ENCODE assay signal across 8 mouse cellular contexts in the genomic region with DNA sequence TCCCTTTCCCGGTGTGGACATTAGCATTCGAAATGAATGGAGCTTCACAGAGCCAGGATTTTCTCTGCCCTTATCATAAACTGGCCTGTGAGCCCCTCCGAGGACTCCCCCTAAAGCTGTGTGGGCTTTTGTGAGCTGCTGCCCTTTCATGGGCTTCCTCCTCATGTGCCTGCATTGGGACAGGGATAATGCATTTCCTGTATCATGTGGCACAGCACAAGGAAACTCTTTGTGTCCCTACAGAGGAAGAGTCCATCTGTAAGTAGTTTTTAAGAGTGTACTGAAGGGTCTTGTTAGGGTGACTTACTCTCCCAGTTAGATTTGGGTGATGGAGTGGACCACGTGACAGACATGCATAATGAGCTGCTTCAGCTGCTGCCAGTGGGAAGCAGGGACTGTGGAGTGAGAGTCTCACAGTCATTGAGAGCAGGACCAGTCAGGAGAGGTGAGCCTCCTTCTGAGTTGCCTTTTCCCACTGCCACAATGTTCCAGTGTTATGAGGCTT. TPM values are rescaled to one million over a fixed set of nuclear protein-coding genes. Genes with fewer than 3 reads are reported as not detected.
DNase-seq lines count a peak whose midpoint lies in the region; ATAC-seq and TF ChIP-seq lines count a peak whose summit lies in the region.

No protein-coding gene starts in this region.

- no peak for TF ChIP-seq CTCF in layer of hippocampus, adult 2 months (conservative IDR thresholded peaks at IDR 0.05)

- no peak overlapping the region for H3K4me3 ChIP-seq in layer of hippocampus, adult 2 months
- no peak overlapping the region for H3K4me3 ChIP-seq in embryonic facial prominence, embryonic 14.5 days (ENCODE audit: low read depth, low read length)
- H3K4me3 ChIP-seq in neural tube, embryonic 14.5 days (ENCODE audit: low read depth, low read length): no peak overlapping the region
- H3K4me3 ChIP-seq in heart, embryonic 11.5 days (ENCODE audit: low read depth, low read length): no peak overlapping the region

- H3K27me3 ChIP-seq in embryonic facial prominence, embryonic 14.5 days (replicated peaks; ENCODE audit: control insufficient read depth, insufficient read depth, low read length): no peaks in the 10 kb centered on the region
- H3K27me3 ChIP-seq in neural tube, embryonic 14.5 days (ENCODE audit: control insufficient read depth, insufficient read depth, low read length): no peaks in the 10 kb centered on the region
- no peaks in the 10 kb centered on the region for H3K27me3 ChIP-seq in heart, embryonic 11.5 days (ENCODE audit: control insufficient read depth, insufficient read depth, low read length)

- peaks cover 16% of the 10 kb centered on the region; the same call in 1 of the 2 replicates for H3K4me1 ChIP-seq in embryonic facial prominence, embryonic 14.5 days (ENCODE audit: control insufficient read depth, insufficient read depth, low read length)
- H3K4me1 ChIP-seq in neural tube, embryonic 14.5 days (ENCODE audit: control insufficient read depth, insufficient read depth, low read length): peaks cover 14% of the 10 kb centered on the region
- H3K4me1 ChIP-seq in heart, embryonic 11.5 days (ENCODE audit: control insufficient read depth, insufficient read depth, low read length): peaks cover 22% of the 10 kb centered on the region; the same call in 1 of the 2 replicates

- H3K9me3 ChIP-seq in embryonic facial prominence, embryonic 14.5 days (ENCODE audit: control insufficient read depth, low read length): no peaks in the 10 kb centered on the region
- no peaks in the 10 kb centered on the region for H3K9me3 ChIP-seq in neural tube, embryonic 14.5 days (ENCODE audit: control insufficient read depth, low read length)
- H3K9me3 ChIP-seq in heart, embryonic 11.5 days (replicated peaks; ENCODE audit: control insufficient read depth, low read length): no peaks in the 10 kb centered on the region

- WGBS in embryonic facial prominence, embryonic 14.5 days: 21% methylated on average over 4 of the region's 4 CpGs
- 6% methylated on average over 4 of the region's 4 CpGs for WGBS in neural tube, embryonic 14.5 days
- WGBS in heart, embryonic 11.5 days (ENCODE audit: insufficient replicate concordance): 15% methylated on average over 4 of the region's 4 CpGs

- no peak overlapping the region for H3K9ac ChIP-seq in embryonic facial prominence, embryonic 14.5 days (ENCODE audit: low read depth, low read length)
- H3K9ac ChIP-seq in neural tube, embryonic 14.5 days (replicated peaks; ENCODE audit: low read depth, low read length): no peak overlapping the region
- no peak overlapping the region for H3K9ac ChIP-seq in heart, embryonic 11.5 days (ENCODE audit: low read depth, low read length)

- no peaks in the 10 kb centered on the region for H3K36me3 ChIP-seq in embryonic facial prominence, embryonic 14.5 days (ENCODE audit: control insufficient read depth, insufficient read depth, low read length)
- no peaks in the 10 kb centered on the region for H3K36me3 ChIP-seq in neural tube, embryonic 14.5 days (ENCODE audit: control insufficient read depth, insufficient read depth, low read length)
- no peaks in the 10 kb centered on the region for H3K36me3 ChIP-seq in heart, embryonic 11.5 days (ENCODE audit: control insufficient read depth, insufficient read depth, low read length)

- ATAC-seq in embryonic facial prominence, embryonic 14.5 days (ENCODE audit: low read depth): peak; percentile 80
- peak; percentile 93 for ATAC-seq in neural tube, embryonic 14.5 days (ENCODE audit: low read depth)
- no peak for ATAC-seq in heart, embryonic 11.5 days (replicated peaks; ENCODE audit: insufficient number of reproducible peaks, low FRiP score, low TSS enrichment)

- peak overlapping the region; percentile 62 for H3K27ac ChIP-seq in layer of hippocampus, adult 2 months
- 0 out of 2 replicates have a peak overlapping the region, but pooled peaks have one; percentile 39 for H3K27ac ChIP-seq in embryonic facial prominence, embryonic 14.5 days (replicated peaks; ENCODE audit: low read depth, low read length)
- H3K27ac ChIP-seq in neural tube, embryonic 14.5 days (ENCODE audit: low read depth, low read length): peak overlapping the region; percentile 55
- H3K27ac ChIP-seq in heart, embryonic 11.5 days (ENCODE audit: low read depth, low read length): no peak overlapping the region

- no peak overlapping the region for H3K4me2 ChIP-seq in embryonic facial prominence, embryonic 14.5 days (ENCODE audit: low read depth, low read length)
- no peak overlapping the region for H3K4me2 ChIP-seq in neural tube, embryonic 14.5 days (ENCODE audit: low read depth, low read length)
- H3K4me2 ChIP-seq in heart, embryonic 11.5 days: no peak overlapping the region

- peak in 1 of 2 experiments; percentile 41 for DNase-seq in layer of hippocampus, adult 2 months (ENCODE audit: low spot score in 2 of 2)
- DNase-seq in layer of hippocampus, adult 9-10 months (ENCODE audit: low spot score): no peak
- DNase-seq in embryonic facial prominence, embryonic 14.5 days (ENCODE audit: low spot score): peak; percentile 54
- peak; percentile 47 for DNase-seq in layer of hippocampus, adult 9-11 months
- DNase-seq in liver: no peak
- no peak for DNase-seq in yolk sac, embryonic 10.5 days (ENCODE audit: low spot score)

RNA-seq across cellular contexts. Expression of a gene that starts 59.3 kb away (rescaled TPM):
- total RNA-seq in layer of hippocampus, adult 2 months (2021): 10 to 100 TPM; 39.4 to 41.1 TPM
- polyA plus RNA-seq in embryonic facial prominence, embryonic 14.5 days (2014; fragmentation: Nextera tagmentation; extraction: Ambion mirVana): 27.4 and 27.8 TPM in 2 replicates
- polyA plus RNA-seq in neural tube, embryonic 14.5 days (2014; fragmentation: Nextera tagmentation; extraction: Ambion mirVana): 68.9 and 77.3 TPM in 2 replicates
- 14.7 and 17.2 TPM in 2 replicates for polyA plus RNA-seq in heart, embryonic 11.5 days (2014; fragmentation: Nextera tagmentation; extraction: Ambion mirVana)

RNA-seq across cellular contexts. Expression of a gene that starts 59.9 kb away (rescaled TPM):
- 1 to 10 TPM; 2.5 to 2.6 TPM for total RNA-seq in layer of hippocampus, adult 2 months (2021)
- polyA plus RNA-seq in embryonic facial prominence, embryonic 14.5 days (2014; fragmentation: Nextera tagmentation; extraction: Ambion mirVana): 12.5 and 12.9 TPM in 2 replicates
- polyA plus RNA-seq in neural tube, embryonic 14.5 days (2014; fragmentation: Nextera tagmentation; extraction: Ambion mirVana): 5.7 and 6.1 TPM in 2 replicates
- polyA plus RNA-seq in heart, embryonic 11.5 days (2014; fragmentation: Nextera tagmentation; extraction: Ambion mirVana): 11.6 and 12.9 TPM in 2 replicates

Comparison
In these comparisons a context has a peak if more than half of its experiments do, and no peak if none do; other contexts are left out.
1. DNase-seq: peak in embryonic facial prominence, embryonic 14.5 days (single experiment) and layer of hippocampus, adult 9-11 months (single experiment); none in layer of hippocampus, adult 9-10 months (single experiment), liver (single experiment) and yolk sac, embryonic 10.5 days (single experiment).